Mouse (Mus musculus) frontal cortex, postnatal 36 days (tissue): ENCODE measurements around the gene Irx2.

Experiments used
- DNase-seq, 2 experiments: peaks; one replicate each; pipeline ENCODE4 v3.0.0; 2022; ENCODE audit warnings: low spot score in 2 of 2

Irx2 gene

DNA sequence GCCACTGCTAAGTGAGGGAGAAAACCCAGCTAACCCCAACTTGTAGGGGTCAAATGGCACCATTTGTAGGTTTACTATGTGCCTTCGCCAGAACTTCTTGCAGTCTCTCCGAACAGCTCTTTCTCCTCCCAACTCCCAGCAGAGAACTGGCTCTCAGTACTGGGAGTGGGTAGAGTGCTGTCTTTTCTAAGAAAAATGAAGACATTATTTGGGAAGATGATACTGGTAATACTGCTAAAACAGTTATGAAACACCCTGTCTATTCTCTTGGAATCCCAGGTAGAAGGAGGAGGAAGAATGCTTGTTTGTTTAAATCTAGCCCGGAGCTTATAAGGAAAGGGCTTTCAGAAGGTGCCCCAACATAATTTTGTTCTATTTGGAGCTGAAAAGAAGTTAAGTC is 8.9 kb downstream of the Irx2 start:
- DNase-seq: no peak

GRCm38 (mm10) chr13:72638401-72639130 is 9.9 kb downstream of the Irx2 start:
- DNase-seq: no peak

DNA sequence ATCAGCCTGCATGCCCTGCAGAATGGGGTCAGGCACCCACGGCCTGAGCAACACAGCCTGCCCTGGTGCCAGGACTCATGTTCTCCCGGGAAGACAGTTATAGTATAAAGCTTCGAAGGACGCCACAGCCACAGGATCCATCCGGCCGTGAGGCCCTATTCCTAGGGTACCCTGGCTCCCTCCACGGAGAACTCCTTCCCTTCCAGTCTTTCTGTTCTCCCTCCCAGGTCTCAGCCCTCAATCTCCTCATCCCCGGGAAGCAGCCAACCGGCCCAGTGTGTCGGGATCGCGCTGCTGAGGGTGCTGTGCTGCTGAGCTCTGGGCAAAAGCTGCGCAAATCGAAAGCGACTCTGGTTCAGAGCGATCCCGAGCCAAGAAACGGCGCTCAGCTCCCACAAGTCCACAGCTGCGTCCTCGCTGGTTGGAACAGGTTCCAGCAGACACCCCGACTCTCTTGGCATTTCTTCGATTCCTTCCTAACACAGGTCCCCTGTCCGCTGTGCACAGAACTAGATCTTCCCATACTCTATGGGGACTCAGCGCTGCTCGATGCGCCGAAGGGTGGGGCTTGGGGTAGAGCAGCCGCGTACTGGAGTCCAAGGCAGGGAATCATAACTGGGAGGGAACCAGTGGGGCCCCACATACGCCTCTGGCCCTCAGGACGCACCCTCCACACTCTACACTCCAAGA is 11.0 kb downstream of the Irx2 start:
- peak in 1 of 2 experiments; percentile 38 for DNase-seq

DNA sequence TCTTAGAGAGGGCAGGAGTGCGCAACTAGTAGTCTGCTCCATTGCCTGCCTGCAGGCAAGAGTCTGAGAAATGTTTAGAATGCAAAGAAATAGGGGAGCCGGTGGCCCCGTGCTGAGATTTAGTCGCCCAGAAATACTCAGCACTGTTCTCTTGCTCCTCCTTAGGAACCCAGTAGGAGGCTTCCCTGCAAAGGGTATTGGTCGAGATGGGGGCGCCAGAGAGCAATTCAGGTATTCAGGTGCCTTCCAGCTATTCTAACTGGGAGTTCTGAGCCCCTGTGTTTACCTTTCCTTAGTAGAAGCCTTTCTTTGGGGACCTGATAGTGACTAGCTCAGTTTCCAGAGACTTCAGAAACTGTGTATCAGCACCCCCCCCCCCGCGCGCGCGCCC is 11.5 kb downstream of the Irx2 start:
- no peak for DNase-seq

- DNase-seq: no peak
These were observed 27.8 kb downstream of the Irx2 start for GRCm38 (mm10) chr13:72656447-72656846.

- no peak for DNase-seq
These were observed 47.2 kb downstream of the Irx2 start for GRCm38 (mm10) chr13:72675826-72676225.
